Mouse (Mus musculus): ENCODE measurements around the gene Morc3.
A peak's percentile ranks its signal among the peaks of the same experiment; 100 is the strongest.

DNA sequence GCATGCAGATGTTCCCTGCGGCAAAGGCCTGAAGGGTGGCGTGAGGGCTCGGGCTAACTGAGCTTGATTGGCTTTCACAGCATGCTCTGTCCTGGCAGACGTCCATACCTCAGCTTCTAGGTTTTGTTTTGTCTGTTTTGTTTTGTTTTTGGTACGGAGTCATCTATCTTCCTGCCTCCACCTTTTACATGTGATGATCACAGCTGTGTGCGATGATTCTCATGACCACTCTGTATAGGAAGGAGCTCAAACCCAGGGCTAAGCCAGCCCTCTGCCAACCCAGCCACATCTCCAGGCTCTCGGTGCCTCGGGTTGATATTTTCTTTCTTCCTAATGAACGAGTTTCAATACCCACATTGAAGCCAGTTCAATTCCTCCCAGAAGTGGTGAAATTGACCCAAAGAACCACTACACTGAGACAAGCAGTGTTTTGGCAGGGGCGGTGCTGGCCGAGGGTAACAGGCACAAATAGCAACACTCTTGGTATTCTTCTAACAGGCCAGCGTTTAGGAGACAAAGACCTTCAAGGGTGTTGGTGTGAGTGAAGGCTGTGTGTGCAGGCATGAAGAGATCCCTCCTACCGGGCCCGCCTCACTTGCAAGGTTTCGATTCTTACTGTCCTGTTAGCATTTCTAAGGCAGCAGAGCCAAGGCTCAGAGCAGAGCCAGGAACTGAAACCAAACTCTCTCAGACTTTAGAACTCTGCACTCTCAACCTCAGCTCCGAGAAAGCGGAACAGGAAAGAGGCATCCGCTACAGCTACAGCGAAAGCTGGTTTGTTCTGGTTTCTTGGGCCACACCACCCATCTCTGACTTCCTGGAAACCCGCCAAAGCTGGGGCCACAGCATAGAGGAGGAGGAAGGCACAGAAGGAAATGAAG is 15.8 kb upstream of the Morc3 start:
- TF ChIP-seq CTCF (IDR thresholded peaks at IDR 0.05; ENCODE audit: low read depth, low read length) (no peak), POLR2A (IDR thresholded peaks at IDR 0.05; ENCODE audit: borderline replicate concordance, low read depth, low read length) (0 out of 2 replicates have a peak, but pooled peaks have one; percentile 69)

Measured in bone marrow macrophage, adult 2 months (primary cell).